Mouse (Mus musculus) hindbrain, embryonic 12.5 days (tissue): ENCODE data around the gene Zfand2b. TPM values are rescaled to one million over a fixed set of nuclear protein-coding genes. Genes with fewer than 3 reads are reported as not detected.

Experiments used
- ATAC-seq: fragments of 200-750 bp; cut with Nextera tagmentation; 2 replicates; pipeline ENCODE4 v1.8.0; 2017; ENCODE audit warnings: moderate TSS enrichment; ENCODE audit not compliant: low FRiP score
- H3K27ac ChIP-seq: fragments of 300-500 bp; sonication (generic); 2 replicates; pipeline ENCODE4 v1.5.1; 2016; ENCODE audit warnings: mild to moderate bottlenecking
- H3K27me3 ChIP-seq: fragments of 300-500 bp; sonication (generic); 2 replicates; pipeline ENCODE4 v1.6.1; 2016; ENCODE audit warnings: mild to moderate bottlenecking
- H3K36me3 ChIP-seq: fragments of 300-500 bp; sonication (generic); 2 replicates; pipeline ENCODE4 v1.6.1; 2016; ENCODE audit warnings: mild to moderate bottlenecking
- H3K4me1 ChIP-seq: fragments of 300-500 bp; sonication (generic); 2 replicates; pipeline ENCODE4 v1.6.1; 2016
- H3K4me2 ChIP-seq: fragments of 300-500 bp; sonication (generic); replicated peaks from 2 replicates; pipeline ENCODE4 v1.6.1; 2016; ENCODE audit warnings: mild to moderate bottlenecking
- H3K4me3 ChIP-seq: fragments of 300-500 bp; sonication (generic); 2 replicates; pipeline ENCODE4 v1.5.1; 2016; ENCODE audit warnings: mild to moderate bottlenecking
- H3K9ac ChIP-seq: fragments of 300-500 bp; sonication (generic); 2 replicates; pipeline ENCODE4 v1.6.1; 2016; ENCODE audit warnings: mild to moderate bottlenecking, moderate library complexity
- H3K9me3 ChIP-seq: fragments of 300-500 bp; sonication (generic); replicated peaks from 2 replicates; pipeline ENCODE4 v1.6.1; 2016; ENCODE audit warnings: mild to moderate bottlenecking
- WGBS: fragments of 180-500 bp; shearing (Covaris S2); methylation state at CpG from one replicate; pipeline ENCODE4 v1.1.7; 2016; 5-methylcytosine and 5-hydroxymethylcytosine counted together
- polyA plus RNA-seq: library from polyadenylated mRNA; unstranded; fragments of >200 nt; fragmentation: Nextera tagmentation; extraction: Ambion mirVana; gene quantifications from 2 replicates; pipeline ENCODE4 v1.2.1, GENCODE M21; 2016

Zfand2b gene
- polyA plus RNA-seq, 1 experiment from 2014 or later: 38.8 TPM

DNA sequence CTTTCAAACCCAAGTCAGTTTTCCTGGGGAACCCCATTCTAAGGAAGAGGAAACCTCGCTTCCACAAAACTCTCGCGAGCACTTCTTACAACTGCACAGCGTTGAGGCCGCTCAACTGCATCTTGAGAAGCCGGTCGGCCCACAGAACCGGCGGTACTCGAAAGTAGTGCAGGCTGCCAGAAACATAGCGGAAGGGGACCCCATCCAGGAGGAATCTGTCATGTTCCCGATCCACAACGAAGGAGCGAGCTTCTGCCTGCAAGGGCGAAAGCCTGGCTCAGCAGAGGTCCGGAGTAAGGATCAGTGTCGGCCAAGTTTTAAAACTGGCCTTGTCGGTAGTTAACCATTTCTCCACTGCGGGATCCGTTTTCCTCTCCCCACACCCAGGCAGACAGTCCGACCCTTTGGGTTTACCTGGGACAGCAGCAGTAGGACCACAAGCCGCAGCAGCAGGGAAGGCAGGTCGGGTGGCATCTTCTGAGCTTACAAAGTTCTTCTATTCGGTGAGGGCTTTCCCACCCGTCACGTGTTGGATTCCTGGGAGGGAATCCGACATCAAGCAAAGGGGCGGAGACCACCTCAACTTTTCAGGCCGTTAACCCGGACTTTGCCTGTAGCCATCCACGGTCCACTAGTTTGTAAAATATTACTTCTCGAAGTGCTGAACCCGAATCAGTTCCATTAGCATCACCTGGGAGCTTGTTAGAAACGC lies 40.7 kb downstream of the Zfand2b start:
- peaks cover 10% of the 10 kb centered on the region for H3K27me3 ChIP-seq
- no peak for ATAC-seq
- peak overlapping the region; percentile 44 for H3K9ac ChIP-seq
- WGBS: 14% methylated on average over 34 of the region's 34 CpGs
- no peak overlapping the region for H3K27ac ChIP-seq
- H3K36me3 ChIP-seq: peaks cover 23% of the 10 kb centered on the region
- peak overlapping the region; percentile 25 for H3K4me3 ChIP-seq
- H3K9me3 ChIP-seq: no peaks in the 10 kb centered on the region
- H3K4me2 ChIP-seq: peak overlapping the region; percentile 86
- peaks cover 36% of the 10 kb centered on the region for H3K4me1 ChIP-seq

DNA sequence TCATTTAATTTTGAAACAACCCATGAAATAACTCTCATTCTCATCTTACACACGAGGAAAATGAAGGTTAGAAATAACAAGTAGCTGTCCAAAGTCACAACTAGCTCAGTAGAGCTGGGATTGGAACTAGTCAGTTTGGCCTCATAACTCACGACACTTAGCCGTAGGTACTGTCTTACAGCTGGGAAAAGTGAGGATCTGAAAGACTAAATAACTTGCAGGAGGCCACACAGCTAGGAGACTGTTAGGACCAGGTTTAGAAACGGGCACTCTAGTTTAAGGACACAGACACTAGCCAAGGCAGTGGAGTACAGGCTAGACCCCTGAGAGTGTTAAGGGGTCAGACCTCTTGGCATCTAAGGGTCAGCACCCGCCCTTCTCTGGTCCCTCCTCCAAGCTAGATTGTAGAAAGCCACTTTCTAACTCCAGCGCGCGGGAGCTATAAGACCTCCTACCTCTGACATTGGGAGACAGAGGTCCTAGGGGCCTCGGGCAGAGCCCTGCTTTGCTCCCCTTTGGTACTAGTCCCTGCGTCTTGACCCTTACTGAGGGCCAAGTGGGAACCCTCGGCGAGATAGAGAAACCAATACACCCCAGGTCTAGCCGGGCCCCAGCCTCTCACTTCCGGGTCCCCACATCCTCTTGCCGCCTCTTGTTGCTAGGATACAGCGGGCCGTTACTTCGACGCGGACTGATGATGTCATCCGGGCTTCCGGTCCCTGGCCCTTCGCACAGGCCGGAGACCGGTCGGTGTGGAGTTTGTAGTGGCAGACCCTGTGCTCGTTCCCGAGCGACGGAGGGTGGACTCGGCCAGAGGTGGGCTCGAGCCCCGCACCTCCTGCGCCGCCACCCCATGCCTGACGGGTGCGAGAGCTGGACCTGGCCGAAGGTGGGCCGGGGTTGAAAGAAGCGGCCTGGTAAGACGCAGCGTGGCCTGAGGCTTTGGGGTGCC lies 42.0 kb downstream of the Zfand2b start, which contains the start of the genes Glb1l and Stk16:
Gene Glb1l (minus strand): TSS at position 678 of the 952 bp plus-strand sequence.
Gene Stk16 (plus strand): TSS at position 703 of the 952 bp plus-strand sequence.
- Histone ChIP-seq H3K9me3 (no peaks in the 10 kb centered on the region), H3K4me2 (peak within 1 kb of the TSS; percentile 86), H3K4me1 (peaks cover 36% of the 10 kb centered on the region), H3K27ac (no peak within 1 kb of the TSS), H3K9ac (peak within 1 kb of the TSS; percentile 92), H3K27me3 (peaks cover 10% of the 10 kb centered on the region), H3K36me3 (peaks cover 36% of the 10 kb centered on the region), H3K4me3 (peak within 1 kb of the TSS; percentile 77)
- peak; percentile 91 for ATAC-seq
- WGBS: 6% methylated on average over 42 of the region's 42 CpGs

DNA sequence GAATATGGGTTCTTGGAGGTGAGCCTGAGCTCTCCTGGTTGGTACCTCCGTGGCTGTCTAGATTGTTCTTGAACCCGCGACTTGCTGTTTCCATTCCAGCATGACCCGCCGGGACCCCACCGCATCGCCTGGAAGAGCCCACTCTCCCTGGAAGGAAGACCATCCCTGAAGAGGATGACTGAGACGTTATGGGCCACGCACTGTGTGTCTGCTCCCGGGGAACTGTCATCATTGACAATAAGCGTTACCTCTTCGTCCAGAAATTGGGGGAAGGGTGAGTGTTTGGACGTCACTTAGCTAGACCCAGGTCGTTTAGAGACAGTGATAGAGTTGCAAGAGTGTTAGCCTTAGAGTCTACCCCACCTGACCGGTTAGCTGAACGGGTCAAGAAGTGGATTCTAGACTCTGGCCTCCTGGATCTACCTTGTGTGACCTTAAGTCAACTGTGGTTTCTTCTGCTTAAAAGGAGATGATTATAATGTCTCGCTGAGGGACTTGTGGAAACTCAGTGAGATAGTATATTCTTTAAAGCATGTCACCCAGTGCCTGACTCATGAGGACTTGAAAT lies 42.8 kb downstream of the Zfand2b start:
- Histone ChIP-seq H3K9ac (peak overlapping the region; percentile 92), H3K27me3 (peaks cover 18% of the 10 kb centered on the region), H3K27ac (no peak overlapping the region), H3K4me1 (peaks cover 36% of the 10 kb centered on the region), H3K36me3 (peaks cover 37% of the 10 kb centered on the region), H3K4me3 (peak overlapping the region; percentile 77), H3K4me2 (peak overlapping the region; percentile 86), H3K9me3 (no peaks in the 10 kb centered on the region)
- 12% methylated on average over 17 of the region's 17 CpGs for WGBS
- peak; percentile 27; the same call in 1 of the 2 replicates for ATAC-seq

GRCm38 (mm10) chr1:75212542-75212941 lies 44.1 kb downstream of the Zfand2b start:
- Histone ChIP-seq H3K9me3 (no peaks in the 10 kb centered on the region), H3K9ac (no peak overlapping the region), H3K4me2 (0 out of 2 replicates have a peak overlapping the region, but pooled peaks have one; percentile 86), H3K36me3 (peaks cover 37% of the 10 kb centered on the region), H3K4me1 (peaks cover 36% of the 10 kb centered on the region), H3K27me3 (peaks cover 32% of the 10 kb centered on the region), H3K27ac (no peak overlapping the region), H3K4me3 (no peak overlapping the region)
- 82% methylated on average over 4 of the region's 4 CpGs for WGBS
- no peak for ATAC-seq

- H3K4me2 ChIP-seq: no peak overlapping the region
- no peak overlapping the region for H3K27ac ChIP-seq
- no peak overlapping the region for H3K9ac ChIP-seq
- H3K4me3 ChIP-seq: no peak overlapping the region
- H3K27me3 ChIP-seq: peaks cover 37% of the 10 kb centered on the region
- ATAC-seq: no peak
- H3K9me3 ChIP-seq: no peaks in the 10 kb centered on the region
- 97% methylated on average over 7 of the region's 7 CpGs for WGBS
- peaks cover 37% of the 10 kb centered on the region for H3K36me3 ChIP-seq
- H3K4me1 ChIP-seq: peaks cover 36% of the 10 kb centered on the region
Measured at GRCm38 (mm10) chr1:75213096-75213495, 44.6 kb downstream of the Zfand2b start.

GRCm38 (mm10) chr1:75214442-75214841 lies 46.0 kb downstream of the Zfand2b start:
- 61% methylated on average over 2 of the region's 2 CpGs for WGBS
- Histone ChIP-seq H3K4me2 (no peak overlapping the region), H3K4me3 (no peak overlapping the region), H3K27me3 (peaks cover 42% of the 10 kb centered on the region), H3K9me3 (no peaks in the 10 kb centered on the region), H3K4me1 (peaks cover 37% of the 10 kb centered on the region), H3K9ac (no peak overlapping the region), H3K27ac (no peak overlapping the region), H3K36me3 (peaks cover 37% of the 10 kb centered on the region)
- ATAC-seq: no peak

DNA sequence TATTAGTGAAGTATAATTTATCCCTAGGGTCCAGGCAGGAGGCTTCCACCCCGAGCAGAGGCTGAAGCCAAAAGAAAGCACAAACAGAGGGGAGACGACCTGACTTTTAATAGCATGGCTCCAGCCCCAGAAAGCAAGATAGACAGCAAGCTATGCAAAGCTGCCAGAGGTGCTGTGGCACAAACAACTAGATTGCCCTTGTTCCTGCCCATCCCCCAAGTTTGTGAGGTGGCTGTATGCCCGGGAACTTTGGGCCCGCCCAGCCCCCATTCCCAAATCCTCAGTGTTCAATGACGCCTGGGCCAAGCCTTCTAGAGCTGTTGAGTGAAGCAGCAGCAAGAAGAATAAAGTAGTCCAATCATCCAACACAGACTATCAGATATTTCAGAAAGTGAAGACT lies 46.4 kb downstream of the Zfand2b start:
- 75% methylated on average over 5 of the region's 5 CpGs for WGBS
- Histone ChIP-seq H3K9me3 (no peaks in the 10 kb centered on the region), H3K36me3 (peaks cover 37% of the 10 kb centered on the region), H3K9ac (no peak overlapping the region), H3K4me2 (no peak overlapping the region), H3K27me3 (peaks cover 44% of the 10 kb centered on the region), H3K4me3 (no peak overlapping the region), H3K27ac (no peak overlapping the region), H3K4me1 (peaks cover 37% of the 10 kb centered on the region)
- no peak for ATAC-seq

DNA sequence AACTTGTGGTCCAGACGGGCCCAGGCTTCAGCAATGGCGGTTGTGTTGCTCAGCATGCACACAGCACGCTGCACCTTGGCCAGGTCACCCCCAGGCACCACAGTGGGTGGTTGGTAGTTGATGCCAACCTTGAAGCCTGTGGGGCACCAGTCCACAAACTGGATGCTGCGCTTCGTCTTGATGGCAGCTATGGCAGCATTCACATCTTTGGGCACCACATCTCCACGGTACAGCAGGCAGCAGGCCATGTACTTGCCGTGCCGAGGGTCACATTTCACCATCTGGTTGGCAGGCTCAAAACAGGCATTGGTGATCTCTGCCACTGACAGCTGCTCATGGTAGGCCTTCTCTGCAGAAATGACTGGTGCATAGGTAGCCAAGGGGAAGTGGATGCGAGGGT lies 47.3 kb downstream of the Zfand2b start:
- H3K9ac ChIP-seq: no peak overlapping the region
- no peak overlapping the region for H3K27ac ChIP-seq
- peaks cover 53% of the 10 kb centered on the region for H3K27me3 ChIP-seq
- ATAC-seq: no peak
- 95% methylated on average over 9 of the region's 9 CpGs for WGBS
- no peak overlapping the region for H3K4me3 ChIP-seq
- no peaks in the 10 kb centered on the region for H3K9me3 ChIP-seq
- no peak overlapping the region for H3K4me2 ChIP-seq
- peaks cover 33% of the 10 kb centered on the region for H3K4me1 ChIP-seq
- H3K36me3 ChIP-seq: peaks cover 37% of the 10 kb centered on the region

DNA sequence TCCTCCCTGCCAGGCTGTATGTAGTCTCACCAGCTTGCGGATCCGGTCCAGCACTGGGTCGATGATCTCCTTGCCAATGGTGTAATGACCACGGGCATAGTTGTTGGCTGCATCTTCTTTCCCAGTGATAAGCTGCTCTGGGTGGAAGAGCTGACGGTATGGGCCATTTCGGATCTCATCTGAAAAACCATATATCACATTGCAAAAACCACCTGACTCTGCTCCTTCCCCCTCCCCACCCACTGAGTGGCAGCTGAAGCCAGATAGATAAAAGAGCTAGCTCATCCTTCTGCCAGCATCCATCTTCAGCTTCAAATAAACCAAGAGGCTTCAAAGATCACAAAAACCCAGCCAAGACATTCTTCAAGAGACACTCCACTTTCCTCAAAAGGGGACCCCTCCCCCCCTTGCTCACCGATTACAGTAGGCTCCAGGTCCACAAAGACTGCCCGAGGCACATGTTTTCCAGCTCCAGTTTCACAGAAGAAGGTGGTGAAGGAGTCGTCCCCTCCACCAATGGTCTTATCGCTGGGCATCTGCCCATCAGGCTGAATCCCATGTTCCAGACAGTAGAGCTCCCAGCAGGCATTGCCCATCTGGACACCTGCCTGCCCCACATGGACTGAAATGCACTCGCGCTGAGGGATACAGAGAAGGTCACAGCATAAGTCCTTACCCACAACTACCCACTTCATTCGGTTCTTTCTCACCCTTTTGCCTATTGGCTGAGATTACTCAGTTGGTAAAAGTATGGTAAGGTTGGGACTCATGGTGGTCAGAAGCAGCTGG lies 48.5 kb downstream of the Zfand2b start:
- Histone ChIP-seq H3K4me3 (no peak overlapping the region), H3K4me1 (peaks cover 24% of the 10 kb centered on the region), H3K36me3 (peaks cover 34% of the 10 kb centered on the region), H3K27me3 (peaks cover 66% of the 10 kb centered on the region), H3K9me3 (no peaks in the 10 kb centered on the region), H3K9ac (no peak overlapping the region), H3K4me2 (no peak overlapping the region), H3K27ac (no peak overlapping the region)
- ATAC-seq: no peak
- 79% methylated on average over 13 of the region's 13 CpGs for WGBS

GRCm38 (mm10) chr1:75217893-75218226 lies 49.4 kb downstream of the Zfand2b start:
- 6% methylated on average over 6 of the region's 6 CpGs for WGBS
- Histone ChIP-seq H3K27me3 (peaks cover 72% of the 10 kb centered on the region), H3K4me2 (peak overlapping the region; percentile 91), H3K4me1 (peaks cover 17% of the 10 kb centered on the region), H3K27ac (no peak overlapping the region), H3K36me3 (peaks cover 27% of the 10 kb centered on the region), H3K4me3 (peak overlapping the region; percentile 49; the same call in 1 of the 2 replicates), H3K9ac (no peak overlapping the region), H3K9me3 (no peaks in the 10 kb centered on the region)
- no peak for ATAC-seq

DNA sequence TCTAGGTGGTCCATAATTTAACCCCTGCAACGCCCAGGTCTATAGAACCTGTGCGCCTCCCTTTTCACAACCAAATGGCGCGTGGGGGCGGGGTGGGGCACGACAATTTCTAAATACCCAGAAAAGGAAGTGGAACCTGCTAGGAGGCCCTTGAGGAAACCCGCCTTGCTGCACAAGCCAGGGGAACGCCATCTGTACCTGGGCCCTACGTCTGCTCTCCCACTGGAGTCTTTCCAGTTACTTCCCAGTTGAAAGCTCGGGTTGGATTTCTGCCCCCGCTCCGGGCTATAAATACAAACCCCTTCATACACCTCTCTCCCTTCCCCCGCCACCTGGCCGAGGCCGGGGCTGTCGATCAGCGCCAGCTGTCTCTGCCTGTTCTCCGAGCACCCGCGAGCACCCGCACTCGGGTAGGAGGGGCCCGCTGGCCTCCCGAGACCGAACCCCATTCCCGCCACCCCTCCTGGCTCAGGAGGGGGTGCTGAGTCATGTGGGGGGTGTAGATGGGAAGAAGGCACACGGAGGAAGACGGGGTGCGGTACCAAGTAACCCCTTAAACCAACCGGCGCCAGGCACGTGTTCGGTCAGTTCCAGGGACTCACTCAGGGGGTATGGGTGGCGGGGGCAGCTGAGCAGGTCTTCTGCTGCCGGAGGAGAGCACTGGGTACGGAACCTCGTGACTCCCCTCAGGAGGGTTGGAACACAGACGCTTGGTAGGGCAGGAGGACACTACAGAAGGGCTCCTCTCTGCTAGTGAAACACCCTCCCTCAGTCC lies 50.0 kb downstream of the Zfand2b start:
- peak; percentile 58 for ATAC-seq
- 2% methylated on average over 38 of the region's 38 CpGs for WGBS
- Histone ChIP-seq H3K9me3 (no peaks in the 10 kb centered on the region), H3K4me1 (peaks cover 17% of the 10 kb centered on the region), H3K27ac (no peak overlapping the region), H3K36me3 (peaks cover 21% of the 10 kb centered on the region), H3K4me2 (peak overlapping the region; percentile 91), H3K4me3 (peak overlapping the region; percentile 49), H3K9ac (peak overlapping the region; percentile 32; the same call in 1 of the 2 replicates), H3K27me3 (peaks cover 72% of the 10 kb centered on the region)
